Mouse (Mus musculus): ENCODE results near the gene Wnt2b.

DNA sequence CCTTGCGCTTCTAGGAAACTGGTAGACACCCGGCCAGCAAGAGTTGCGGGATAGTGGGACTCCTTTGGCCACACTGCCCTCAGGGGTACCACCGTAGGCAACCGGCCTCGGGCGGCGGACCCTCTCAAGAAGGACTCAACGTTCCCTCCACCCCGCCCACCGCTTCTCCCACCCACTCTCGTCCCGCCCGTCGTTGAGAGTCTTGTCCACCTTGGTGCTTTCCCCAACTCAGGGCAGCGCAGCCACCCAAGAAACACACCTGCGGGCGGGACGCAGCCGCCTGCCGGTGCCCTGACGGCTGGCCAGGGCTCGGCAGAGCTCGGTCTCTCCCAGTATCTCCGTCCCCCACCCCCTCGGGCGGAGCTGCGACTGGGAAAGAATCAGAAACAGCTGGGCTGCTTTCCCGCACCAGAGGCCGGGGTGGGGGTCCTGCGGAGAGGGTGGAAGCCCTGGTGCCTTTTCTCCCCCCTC is 455 bp upstream of the Wnt2b start:
- TF ChIP-seq TAL1 (IDR thresholded peaks at IDR 0.05; ENCODE audit: low read length) (no peak), GATA1 (IDR thresholded peaks at IDR 0.05; ENCODE audit: low read length) (no peak)

All from erythroblast, embryonic 14.5 days (primary cell).